Mouse (Mus musculus) layer of hippocampus, adult 2 months (tissue): ENCODE results near the gene Apol7b. TPM values are rescaled to one million over a fixed set of nuclear protein-coding genes. Genes with fewer than 3 reads are reported as not detected.
"Not testable (repeated sequence)": the region's sequence is repeated elsewhere in the genome, so short reads cannot be mapped to it uniquely, and the experiment has no call there.

Experiments
- DNase-seq, 2 experiments: peaks; one replicate each; pipeline ENCODE4 v3.0.0; 2022; ENCODE audit warnings: low spot score in 2 of 2
- H3K27ac ChIP-seq: fragments of 200-600 bp; 2 replicates; pipeline ENCODE4 v1.8.1; 2022
- H3K4me3 ChIP-seq: fragments of 200-600 bp; 2 replicates; pipeline ENCODE4 v1.8.1; 2022; ENCODE audit warnings: mild to moderate bottlenecking
- CTCF ChIP-seq: fragments of 200-600 bp; conservative IDR thresholded peaks from 2 replicates; pipeline ENCODE4 v1.8.1; 2022; ENCODE audit warnings: antibody characterized with exemption, mild to moderate bottlenecking, moderate library complexity
- total RNA-seq, 2 experiments: library from RNA; stranded (reverse); gene quantifications; 2 replicates each; pipeline ENCODE4 v1.2.3; 2021

Gene Apol7b
- total RNA-seq, 2 experiments from 2014 or later, result not detected

GRCm38 (mm10) chr15:77412695-77413094, 34.6 kb downstream of the Apol7b start:
- H3K4me3 ChIP-seq, DNase-seq, H3K27ac ChIP-seq: not testable (repeated sequence)
- TF ChIP-seq CTCF, result peak; percentile 67

DNA sequence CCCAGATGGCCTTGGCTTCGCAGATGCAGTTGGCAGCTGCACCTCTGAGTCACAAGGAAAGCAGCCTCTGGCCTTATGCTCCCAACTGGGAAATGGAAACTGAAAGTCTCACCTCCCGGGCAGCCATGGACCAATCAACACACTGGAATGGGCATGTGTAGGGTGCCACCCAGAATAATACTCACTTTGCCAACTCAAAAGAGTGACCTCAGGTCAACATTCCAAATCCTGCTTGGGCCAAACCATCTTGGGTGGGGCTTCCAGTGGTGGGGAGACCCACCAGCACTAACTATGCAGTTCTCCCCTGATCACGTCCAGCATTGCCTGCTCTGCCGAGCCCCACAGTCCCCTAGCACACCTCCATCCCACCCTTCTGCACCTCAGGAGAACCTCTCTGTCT, 36.3 kb downstream of the Apol7b start, which contains the start of gene Apol9a:
TSS of gene Apol9a (minus strand) at position 101 of the 400 bp plus-strand sequence.
- H3K27ac ChIP-seq, DNase-seq, H3K4me3 ChIP-seq: not testable (repeated sequence)

- not testable (repeated sequence) for H3K4me3 ChIP-seq, H3K27ac ChIP-seq, DNase-seq
Measured at GRCm38 (mm10) chr15:77406370-77406769, 40.9 kb downstream of the Apol7b start.

- H3K27ac ChIP-seq, DNase-seq, H3K4me3 ChIP-seq: not testable (repeated sequence)
- TF ChIP-seq CTCF, result peak; percentile 58
Measured at GRCm38 (mm10) chr15:77399027-77399426, 48.3 kb downstream of the Apol7b start, which contains the start of gene Apol7a. Gene Apol7a, minus strand, starts transcription at chr15:77399110.

GRCm38 (mm10) chr15:77397450-77398132, 49.7 kb downstream of the Apol7b start:
- H3K4me3 ChIP-seq, DNase-seq, H3K27ac ChIP-seq: not testable (repeated sequence)

GRCm38 (mm10) chr15:77393832-77394231, 53.5 kb downstream of the Apol7b start:
- not testable (repeated sequence) for DNase-seq, H3K4me3 ChIP-seq, H3K27ac ChIP-seq

DNA sequence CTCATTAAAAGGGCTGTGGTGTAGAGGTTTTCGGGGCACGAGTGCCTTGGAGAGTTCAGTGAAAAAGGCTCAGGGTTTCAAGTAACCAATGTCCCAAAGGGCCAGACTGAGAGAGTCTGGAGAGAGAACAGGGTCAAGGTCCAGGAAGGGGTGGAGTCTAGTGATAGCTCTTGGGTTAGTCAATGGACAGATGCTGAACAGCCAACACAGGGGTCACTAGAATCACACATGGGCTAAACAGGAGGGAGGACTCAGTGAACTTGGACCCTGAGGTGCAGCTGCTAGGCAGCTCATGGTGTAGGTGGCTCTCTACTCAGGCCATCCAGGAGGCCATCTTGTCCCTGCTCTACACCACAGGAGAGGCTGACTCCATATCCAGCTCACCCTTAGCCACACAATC, 59.8 kb downstream of the Apol7b start:
- H3K27ac ChIP-seq, result no peak overlapping the region
- no peak for TF ChIP-seq CTCF
- no peak overlapping the region for H3K4me3 ChIP-seq
- DNase-seq, result no peak

GRCm38 (mm10) chr15:77384340-77385030, 62.8 kb downstream of the Apol7b start:
- no peak for DNase-seq
- H3K27ac ChIP-seq, result no peak overlapping the region
- no peak for TF ChIP-seq CTCF
- H3K4me3 ChIP-seq, result no peak overlapping the region

- H3K27ac ChIP-seq, result no peak overlapping the region
- TF ChIP-seq CTCF, result no peak
- H3K4me3 ChIP-seq, result no peak overlapping the region
- no peak for DNase-seq
Measured at GRCm38 (mm10) chr15:77382880-77383279, 64.4 kb downstream of the Apol7b start.

GRCm38 (mm10) chr15:77382271-77382850, 64.9 kb downstream of the Apol7b start:
- no peak overlapping the region for H3K27ac ChIP-seq
- DNase-seq, result no peak
- H3K4me3 ChIP-seq, result no peak overlapping the region
- no peak for TF ChIP-seq CTCF

GRCm38 (mm10) chr15:77381481-77381880, 65.8 kb downstream of the Apol7b start:
- no peak overlapping the region for H3K27ac ChIP-seq
- DNase-seq, result no peak
- no peak overlapping the region for H3K4me3 ChIP-seq
- no peak for TF ChIP-seq CTCF

DNA sequence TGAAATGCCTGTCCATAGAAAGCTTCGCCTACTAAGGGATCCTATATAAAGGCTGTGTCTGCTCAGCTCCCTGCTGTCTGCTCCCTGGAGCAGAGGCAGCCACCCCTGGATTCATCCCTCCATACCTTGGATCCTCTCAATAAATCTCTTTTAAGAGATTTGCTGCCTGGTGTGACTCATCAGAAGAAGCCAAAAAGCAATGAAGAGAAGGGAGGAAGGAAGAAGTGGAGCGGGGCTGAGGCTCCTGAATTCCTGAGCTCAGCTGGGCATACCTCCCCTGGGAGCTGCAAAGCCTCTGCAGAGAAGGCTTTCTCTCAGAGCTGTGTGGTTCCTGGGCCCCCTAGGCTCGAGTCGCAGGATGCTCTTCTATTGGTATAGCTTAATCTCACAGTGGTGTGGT, 67.4 kb downstream of the Apol7b start:
- H3K4me3 ChIP-seq, result no peak overlapping the region
- H3K27ac ChIP-seq, result no peak overlapping the region
- no peak for TF ChIP-seq CTCF
- no peak for DNase-seq

DNA sequence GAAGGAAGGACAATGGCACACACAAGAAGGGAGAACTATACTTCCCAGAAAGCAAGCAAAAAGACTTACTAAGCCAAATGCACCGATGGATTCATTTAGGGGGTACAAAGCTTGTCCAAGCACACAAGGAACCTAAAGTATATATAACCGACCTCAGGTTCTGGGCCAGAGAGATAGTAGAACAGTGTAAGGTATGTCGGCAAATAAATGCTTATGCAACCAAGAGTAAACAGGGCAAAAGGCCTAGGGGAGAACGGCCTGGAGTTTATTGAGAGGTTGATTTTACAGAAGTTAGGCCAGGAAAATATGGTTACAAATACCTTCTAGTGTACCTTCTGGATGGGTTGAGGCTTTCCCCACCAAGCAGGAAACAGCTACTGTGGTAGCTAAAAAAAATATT, 69.9 kb downstream of the Apol7b start:
- no peak overlapping the region for H3K27ac ChIP-seq
- no peak overlapping the region for H3K4me3 ChIP-seq
- no peak for DNase-seq
- no peak for TF ChIP-seq CTCF

GRCm38 (mm10) chr15:77376920-77377319, 70.4 kb downstream of the Apol7b start:
- Histone ChIP-seq H3K27ac (no peak overlapping the region), H3K4me3 (no peak overlapping the region)
- no peak for TF ChIP-seq CTCF
- no peak for DNase-seq

Other genes with a start within 250 kb of the Apol7b start
- gene Rbfox2, start 140.5 kb downstream of the Apol7b start, total RNA-seq, result 100 to 1,000 TPM; 243 TPM
- gene Apol7a, start 48.4 kb downstream of the Apol7b start, total RNA-seq, result not detected
- not detected for gene Apol9a, start 36.4 kb downstream of the Apol7b start, total RNA-seq
- not detected for gene Apol10a, start 29.6 kb upstream of the Apol7b start, total RNA-seq
- not detected for gene Apol11a, start 60.8 kb upstream of the Apol7b start, total RNA-seq
- gene Apol7c, start 85.8 kb upstream of the Apol7b start, total RNA-seq, result not detected
- not detected for gene 1700025B11Rik, start 114.4 kb upstream of the Apol7b start, total RNA-seq
- gene Apol10b, start 148.6 kb upstream of the Apol7b start, total RNA-seq, result not detected
- gene Gm36245, start 151.8 kb upstream of the Apol7b start, total RNA-seq, result not detected
- not detected for gene Apol11b, start 195.8 kb upstream of the Apol7b start, total RNA-seq